Comparison of ENCODE assay signal across 13 mouse cellular contexts in the genomic region with DNA sequence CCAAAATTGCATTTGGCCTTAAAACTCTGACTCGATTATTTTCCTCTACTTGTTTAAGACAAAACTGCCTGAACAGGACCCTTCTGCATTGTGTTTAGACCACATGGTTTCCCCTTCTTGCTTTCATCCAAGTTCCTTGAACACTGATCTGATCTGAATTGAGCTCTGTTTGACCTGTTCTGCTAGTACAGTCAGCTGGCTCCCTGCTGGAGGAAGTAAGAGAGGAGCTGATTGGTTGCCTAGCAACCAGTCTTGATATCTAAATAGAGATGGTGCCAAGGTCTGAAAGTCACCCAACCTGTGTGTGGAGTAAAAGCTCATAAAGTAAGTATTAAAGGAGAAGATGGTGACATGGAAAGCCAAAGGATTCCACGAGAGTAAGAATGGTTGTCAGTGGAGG. TPM values are rescaled to one million over a fixed set of nuclear protein-coding genes. Genes with fewer than 3 reads are reported as not detected.
A peak's percentile ranks its signal among the peaks of the same experiment; 100 is the strongest.
DNase-seq lines count a peak whose midpoint lies in the region; ATAC-seq and TF ChIP-seq lines count a peak whose summit lies in the region.
"Had no signal": no experiment of that assay in that cellular context is flagged by ENCODE, and none has a peak within 500 bp of the region (broad histone marks: within the 10 kb centered on the region; RNA-seq: fewer than 3 reads in every experiment).

No protein-coding gene starts in this region.

- H3K9me3 ChIP-seq in embryonic facial prominence, embryonic 14.5 days (ENCODE audit: control insufficient read depth, low read length), result no peaks in the 10 kb centered on the region
- H3K9me3 ChIP-seq in embryonic facial prominence, embryonic 10.5 days, result no peaks in the 10 kb centered on the region
- H3K9me3 ChIP-seq in lung, embryonic 14.5 days (ENCODE audit: low read depth, low read length), result no peaks in the 10 kb centered on the region
- H3K9me3 ChIP-seq: forebrain, embryonic 10.5 days; heart, embryonic 12.5 days; liver, embryonic 13.5 days had no signal

- peaks cover 15% of the 10 kb centered on the region for H3K4me1 ChIP-seq in embryonic facial prominence, embryonic 14.5 days (ENCODE audit: control insufficient read depth, insufficient read depth, low read length)
- H3K4me1 ChIP-seq in embryonic facial prominence, embryonic 10.5 days, result peaks cover 23% of the 10 kb centered on the region
- H3K4me1 ChIP-seq in lung, embryonic 14.5 days (ENCODE audit: insufficient read depth), result peaks cover 11% of the 10 kb centered on the region
- peaks cover 8% of the 10 kb centered on the region; the same call in 1 of the 2 replicates for H3K4me1 ChIP-seq in lung, adult 2 months (ENCODE audit: control insufficient read depth, insufficient read depth, low read length)

- H3K36me3 ChIP-seq in embryonic facial prominence, embryonic 14.5 days (ENCODE audit: control insufficient read depth, insufficient read depth, low read length), result no peaks in the 10 kb centered on the region; the same call in 1 of the 2 replicates
- 0 out of 2 replicates have a peak, but pooled peaks cover 3% of the 10 kb centered on the region for H3K36me3 ChIP-seq in embryonic facial prominence, embryonic 10.5 days (replicated peaks)
- H3K36me3 ChIP-seq in lung, embryonic 14.5 days (ENCODE audit: insufficient read depth), result no peaks in the 10 kb centered on the region
- H3K36me3 ChIP-seq: forebrain, embryonic 10.5 days; heart, embryonic 12.5 days; liver, embryonic 13.5 days had no signal

- no peak overlapping the region for H3K27ac ChIP-seq in embryonic facial prominence, embryonic 14.5 days (replicated peaks; ENCODE audit: low read depth, low read length)
- H3K27ac ChIP-seq in embryonic facial prominence, embryonic 10.5 days (replicated peaks), result no peak overlapping the region
- no peak overlapping the region for H3K27ac ChIP-seq in lung, embryonic 14.5 days (ENCODE audit: low read depth)
- H3K27ac ChIP-seq: forebrain, embryonic 10.5 days; liver, embryonic 13.5 days had no signal

- TF ChIP-seq CTCF in lung, embryonic 14.5 days (IDR thresholded peaks at IDR 0.05; ENCODE audit: low read depth), result no peak
- no peak for TF ChIP-seq CTCF in lung, adult 2 months (IDR thresholded peaks at IDR 0.05; ENCODE audit: insufficient read depth, low read length)

- no peak overlapping the region for H3K9ac ChIP-seq in embryonic facial prominence, embryonic 14.5 days (ENCODE audit: low read depth, low read length)
- no peak overlapping the region for H3K9ac ChIP-seq in lung, embryonic 14.5 days
- H3K9ac ChIP-seq: heart, embryonic 12.5 days; liver, embryonic 13.5 days had no signal

- no peak for TF ChIP-seq POLR2A in lung, adult 2 months (IDR thresholded peaks at IDR 0.05; ENCODE audit: borderline replicate concordance, extremely low read depth, low read depth, low read length)

- no peaks in the 10 kb centered on the region for H3K27me3 ChIP-seq in embryonic facial prominence, embryonic 14.5 days (replicated peaks; ENCODE audit: control insufficient read depth, insufficient read depth, low read length)
- no peaks in the 10 kb centered on the region for H3K27me3 ChIP-seq in embryonic facial prominence, embryonic 10.5 days (replicated peaks; ENCODE audit: low read depth, poor library complexity, severe bottlenecking)
- no peaks in the 10 kb centered on the region for H3K27me3 ChIP-seq in lung, embryonic 14.5 days (ENCODE audit: insufficient read depth, low read length)
- H3K27me3 ChIP-seq: heart, embryonic 12.5 days; liver, embryonic 13.5 days had no signal

- 68% methylated on average over 2 of the region's 2 CpGs for WGBS in embryonic facial prominence, embryonic 14.5 days
- 82% methylated on average over 2 of the region's 2 CpGs for WGBS in embryonic facial prominence, embryonic 10.5 days
- WGBS in lung, embryonic 14.5 days, result 56% methylated on average over 2 of the region's 2 CpGs
- 33% methylated on average over 2 of the region's 2 CpGs for WGBS in lung, adult 2 months

- no peak overlapping the region for H3K4me3 ChIP-seq in embryonic facial prominence, embryonic 14.5 days (ENCODE audit: low read depth, low read length)
- no peak overlapping the region for H3K4me3 ChIP-seq in embryonic facial prominence, embryonic 10.5 days
- no peak overlapping the region for H3K4me3 ChIP-seq in lung, embryonic 14.5 days (ENCODE audit: low read depth, low read length)
- no peak overlapping the region for H3K4me3 ChIP-seq in lung, adult 2 months (replicated peaks; ENCODE audit: extremely low read depth, low read depth, low read length)
- H3K4me3 ChIP-seq: forebrain, embryonic 10.5 days; heart, embryonic 12.5 days; liver, embryonic 13.5 days; myocyte had no signal

- ATAC-seq in embryonic facial prominence, embryonic 14.5 days (ENCODE audit: low read depth), result no peak
- no peak for ATAC-seq in lung, embryonic 14.5 days (ENCODE audit: insufficient read depth)

- no peak overlapping the region for H3K4me2 ChIP-seq in embryonic facial prominence, embryonic 14.5 days (ENCODE audit: low read depth, low read length)
- H3K4me2 ChIP-seq in lung, embryonic 14.5 days, result no peak overlapping the region
- H3K4me2 ChIP-seq: heart, embryonic 12.5 days; liver, embryonic 13.5 days had no signal

- DNase-seq in embryonic facial prominence, embryonic 14.5 days (ENCODE audit: low spot score), result peak; percentile 87
- no peak for DNase-seq in embryonic facial prominence, embryonic 10.5 days (ENCODE audit: low spot score)
- DNase-seq in lung, embryonic 14.5 days, result peak; percentile 72
- DNase-seq in lung, adult 2 months, result no peak
- peak; percentile 68 for DNase-seq in induced T-regulatory cell, adult 2 months (ENCODE audit: low read depth)
- peak; percentile 43 for DNase-seq in skeletal muscle tissue, adult 2 months (ENCODE audit: low read depth, low spot score)
- DNase-seq in cerebellum, adult 11 months, result no peak
- DNase-seq in cerebellum, adult 8-10 months, result no peak
- DNase-seq: cerebellum, adult 18-20 months; liver, embryonic 13.5 days had no signal

RNA-seq across cellular contexts. Expression of gene A130010J15Rik, which starts 2.0 kb away (rescaled TPM):
- polyA plus RNA-seq in embryonic facial prominence, embryonic 14.5 days (2014; fragmentation: Nextera tagmentation; extraction: Ambion mirVana), result 12.3 and 16.0 TPM in 2 replicates
- polyA plus RNA-seq in embryonic facial prominence, embryonic 10.5 days (2016; fragmentation: Nextera tagmentation; extraction: Ambion mirVana), result 16.4 and 18.0 TPM in 2 replicates
- 14.1 and 16.0 TPM in 2 replicates for polyA plus RNA-seq in lung, embryonic 14.5 days (2014; fragmentation: Nextera tagmentation; extraction: Ambion mirVana)
- polyA plus RNA-seq in lung, adult 2 months (2012; rRNA removed), result 2.1 and 2.2 TPM in 2 replicates

RNA-seq across cellular contexts. Expression of gene Irf6, which starts 16.9 kb away (rescaled TPM):
- 33.9 and 41.6 TPM in 2 replicates for polyA plus RNA-seq in embryonic facial prominence, embryonic 14.5 days (2014; fragmentation: Nextera tagmentation; extraction: Ambion mirVana)
- 9.0 and 11.1 TPM in 2 replicates for polyA plus RNA-seq in embryonic facial prominence, embryonic 10.5 days (2016; fragmentation: Nextera tagmentation; extraction: Ambion mirVana)
- 12.0 and 12.3 TPM in 2 replicates for polyA plus RNA-seq in lung, embryonic 14.5 days (2014; fragmentation: Nextera tagmentation; extraction: Ambion mirVana)
- 18.3 and 25.9 TPM in 2 replicates for polyA plus RNA-seq in lung, adult 2 months (2012; rRNA removed)

RNA-seq across cellular contexts. Expression of gene Traf3ip3, which starts 31.6 kb away (rescaled TPM):
- polyA plus RNA-seq in embryonic facial prominence, embryonic 14.5 days (2014; fragmentation: Nextera tagmentation; extraction: Ambion mirVana), result 34.7 and 39.3 TPM in 2 replicates
- 0.71 and 0.88 TPM in 2 replicates for polyA plus RNA-seq in embryonic facial prominence, embryonic 10.5 days (2016; fragmentation: Nextera tagmentation; extraction: Ambion mirVana)
- polyA plus RNA-seq in lung, embryonic 14.5 days (2014; fragmentation: Nextera tagmentation; extraction: Ambion mirVana), result 1.9 and 4.1 TPM in 2 replicates
- polyA plus RNA-seq in lung, adult 2 months (2012; rRNA removed), result 4.9 and 5.5 TPM in 2 replicates

RNA-seq across cellular contexts. Expression of gene Lamb3, which starts 37.6 kb away (rescaled TPM):
- 8.5 and 9.3 TPM in 2 replicates for polyA plus RNA-seq in embryonic facial prominence, embryonic 14.5 days (2014; fragmentation: Nextera tagmentation; extraction: Ambion mirVana)
- polyA plus RNA-seq in embryonic facial prominence, embryonic 10.5 days (2016; fragmentation: Nextera tagmentation; extraction: Ambion mirVana), result 0.31 and 0.66 TPM in 2 replicates
- polyA plus RNA-seq in lung, embryonic 14.5 days (2014; fragmentation: Nextera tagmentation; extraction: Ambion mirVana), result 24.4 and 24.7 TPM in 2 replicates
- polyA plus RNA-seq in lung, adult 2 months (2012; rRNA removed), result 60.8 and 62.3 TPM in 2 replicates

RNA-seq across cellular contexts. Expression of gene Diexf, which starts 39.8 kb away (rescaled TPM):
- polyA plus RNA-seq in embryonic facial prominence, embryonic 14.5 days (2014; fragmentation: Nextera tagmentation; extraction: Ambion mirVana), result 8.6 and 9.6 TPM in 2 replicates
- 10.2 and 10.6 TPM in 2 replicates for polyA plus RNA-seq in embryonic facial prominence, embryonic 10.5 days (2016; fragmentation: Nextera tagmentation; extraction: Ambion mirVana)
- 9.0 and 9.5 TPM in 2 replicates for polyA plus RNA-seq in lung, embryonic 14.5 days (2014; fragmentation: Nextera tagmentation; extraction: Ambion mirVana)
- 9.9 and 14.1 TPM in 2 replicates for polyA plus RNA-seq in lung, adult 2 months (2012; rRNA removed)

Comparison
In these comparisons a context has a peak if more than half of its experiments do, and no peak if none do; other contexts are left out.
1. DNase-seq: peak in embryonic facial prominence, embryonic 14.5 days (single experiment), lung, embryonic 14.5 days (single experiment), induced T-regulatory cell, adult 2 months (single experiment) and skeletal muscle tissue, adult 2 months (single experiment); none in embryonic facial prominence, embryonic 10.5 days (single experiment), lung, adult 2 months (single experiment), cerebellum, adult 11 months (single experiment) and cerebellum, adult 8-10 months (single experiment).